Mouse (Mus musculus) cerebral cortex, adult 2 months (tissue): ENCODE data around the gene Cdc42bpa.

Experiments
- WGBS: fragments of 180-500 bp; shearing (Covaris S2); methylation state at CpG from one replicate; pipeline ENCODE4 v1.1.7; 2018; 5-methylcytosine and 5-hydroxymethylcytosine counted together

Cdc42bpa gene

DNA sequence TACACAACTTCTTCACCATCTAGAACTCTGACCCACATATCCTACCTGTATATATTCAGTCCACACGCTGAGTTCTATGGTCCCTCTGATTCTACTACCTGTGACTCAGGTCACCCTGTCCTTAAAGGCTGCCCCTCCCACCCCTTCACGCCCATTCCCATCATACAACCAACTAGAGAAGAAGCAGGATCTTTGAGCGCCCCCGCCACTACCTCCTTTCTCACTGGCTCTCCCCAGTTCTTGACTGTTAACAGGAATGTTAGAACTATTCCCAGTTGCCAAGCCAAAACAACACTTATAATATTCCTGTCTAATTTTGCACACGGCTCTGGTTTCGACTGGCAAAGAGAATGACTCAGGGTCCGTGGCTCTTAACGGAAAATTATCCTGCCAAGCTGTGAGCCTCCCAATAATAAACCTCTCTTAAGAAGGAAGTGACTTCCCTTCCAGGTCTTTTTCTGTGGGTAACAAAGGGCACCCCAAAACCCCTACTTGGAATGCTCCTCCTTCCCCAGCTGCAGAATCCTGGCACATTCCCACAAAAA lies 233.2 kb downstream of the Cdc42bpa start:
- 63% methylated on average over 8 of the region's 8 CpGs for WGBS

DNA sequence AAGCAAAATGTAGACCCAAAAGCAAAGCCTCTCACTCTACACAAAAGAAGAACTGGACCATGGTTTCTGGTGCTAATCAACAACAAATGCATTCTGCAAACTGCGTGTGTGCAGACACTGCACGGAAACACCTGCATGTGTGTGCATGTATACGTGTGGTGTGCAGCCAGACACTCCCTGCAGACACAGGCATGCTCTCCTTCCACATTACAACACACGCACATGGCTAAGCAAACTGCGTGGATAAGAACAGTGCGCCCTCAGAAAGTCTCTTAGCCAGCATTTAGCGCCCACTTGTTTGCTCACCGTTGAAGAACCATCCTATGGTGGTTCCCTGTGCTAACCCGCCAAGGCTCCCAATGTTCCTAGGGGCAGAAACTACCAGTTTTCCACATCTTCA lies 233.8 kb downstream of the Cdc42bpa start:
- 91% methylated on average over 9 of the region's 9 CpGs for WGBS

DNA sequence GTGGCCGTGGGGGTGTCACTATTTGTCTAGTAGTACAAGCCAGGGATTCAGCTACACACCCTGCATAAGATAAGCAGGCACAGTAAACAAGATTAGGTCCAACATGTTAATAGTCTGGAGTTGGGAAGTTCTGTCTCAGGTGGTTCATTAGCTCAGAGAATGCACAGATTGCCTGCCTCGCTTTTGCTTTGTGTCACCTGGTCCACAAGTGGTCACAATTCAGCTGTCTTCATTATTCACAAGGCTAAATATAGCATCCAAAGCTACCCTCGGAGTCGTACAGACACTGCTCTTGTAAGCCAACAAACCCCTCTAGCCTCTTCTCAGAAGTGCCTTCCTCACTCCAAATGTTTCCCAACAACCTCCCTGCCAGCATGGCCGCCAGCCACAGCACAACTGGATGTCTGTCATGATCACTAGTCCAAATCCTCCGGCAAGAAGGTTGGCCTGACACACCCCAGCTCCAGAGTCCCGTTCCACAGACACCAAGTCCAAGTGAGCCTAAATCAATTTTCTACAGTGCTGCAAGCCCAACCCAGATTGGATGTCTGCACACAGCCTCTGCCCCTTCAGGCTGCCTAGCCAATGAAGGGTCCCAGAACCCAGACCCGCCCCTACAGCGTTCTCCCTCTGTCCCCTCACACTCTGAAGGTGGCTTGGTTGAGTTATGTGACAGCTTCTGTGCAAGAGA lies 234.7 kb downstream of the Cdc42bpa start:
- WGBS = 16% methylated on average over 9 of the region's 9 CpGs

DNA sequence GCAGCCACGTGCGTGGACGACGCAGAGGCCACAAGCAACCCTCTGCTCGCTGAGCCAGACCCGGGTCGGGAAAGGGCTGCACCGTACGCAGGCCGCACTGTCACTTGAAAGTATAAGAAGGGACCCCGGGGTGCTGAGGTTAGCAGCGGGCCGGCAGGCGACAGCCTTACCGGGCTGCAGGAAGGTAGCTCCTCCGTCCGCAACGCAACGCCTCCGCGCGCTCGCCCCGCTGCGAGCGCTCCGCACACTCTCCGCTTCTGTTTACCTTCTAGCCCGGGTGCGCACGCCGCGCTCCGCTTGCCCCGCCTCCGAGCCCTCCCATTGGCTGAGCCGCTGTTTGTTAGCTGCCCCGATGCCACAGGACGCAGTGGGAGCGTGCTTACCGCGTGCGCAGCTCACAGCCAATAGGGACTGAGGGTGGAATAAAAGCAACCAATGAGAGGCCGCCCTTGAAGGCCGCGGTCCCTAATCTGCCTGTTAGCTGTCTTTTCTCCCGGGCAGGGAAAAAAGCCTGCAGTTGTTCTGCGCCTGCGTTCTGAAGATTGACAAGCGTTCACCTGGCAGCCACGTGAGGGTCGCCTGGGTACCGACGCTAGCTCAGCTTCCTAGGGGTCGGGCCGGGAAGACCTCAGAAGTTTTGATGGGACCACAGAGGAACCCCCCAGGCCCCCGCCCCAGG lies 235.6 kb downstream of the Cdc42bpa start:
- WGBS = under 1% methylated on average over 57 of the region's 57 CpGs

DNA sequence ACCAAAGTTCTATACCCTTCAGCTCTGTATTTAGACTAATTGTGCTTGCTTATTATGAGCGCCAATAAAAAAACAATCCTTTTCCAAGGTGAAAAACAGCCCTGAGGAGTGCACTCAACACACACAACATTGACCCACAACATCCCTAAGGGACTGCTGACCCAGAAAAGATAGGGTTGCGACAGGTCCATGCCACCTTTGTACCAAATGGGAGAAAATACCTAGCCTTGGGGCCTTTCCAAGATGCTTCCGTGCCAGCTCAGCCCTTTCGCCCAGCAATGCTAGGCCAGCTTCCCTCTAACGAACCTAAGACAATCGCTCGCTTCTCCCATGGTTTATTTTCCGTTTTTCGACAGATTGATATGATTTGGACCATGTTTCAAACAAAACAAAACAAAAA lies 236.2 kb downstream of the Cdc42bpa start:
- 85% methylated on average over 9 of the region's 9 CpGs for WGBS

DNA sequence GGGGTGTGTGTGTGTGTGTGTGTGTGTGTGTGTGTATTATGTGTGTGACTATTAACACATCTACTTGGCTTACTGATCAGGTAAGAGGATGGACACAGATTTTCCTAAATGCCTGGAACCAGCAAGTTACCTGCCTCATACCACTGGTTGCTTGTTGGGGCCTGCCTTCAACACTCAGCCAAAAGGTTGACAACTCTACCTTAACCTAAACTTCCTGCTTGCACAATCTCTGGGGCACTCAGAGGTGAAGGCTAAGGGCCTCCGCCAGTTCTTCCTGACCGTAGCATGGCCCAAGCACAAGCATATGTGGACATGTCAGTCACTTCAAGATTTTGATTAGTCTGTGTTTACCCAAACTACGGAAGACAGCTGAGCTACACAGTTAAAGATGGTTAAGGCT lies 237.7 kb downstream of the Cdc42bpa start:
- 90% methylated on average over 3 of the region's 3 CpGs for WGBS

DNA sequence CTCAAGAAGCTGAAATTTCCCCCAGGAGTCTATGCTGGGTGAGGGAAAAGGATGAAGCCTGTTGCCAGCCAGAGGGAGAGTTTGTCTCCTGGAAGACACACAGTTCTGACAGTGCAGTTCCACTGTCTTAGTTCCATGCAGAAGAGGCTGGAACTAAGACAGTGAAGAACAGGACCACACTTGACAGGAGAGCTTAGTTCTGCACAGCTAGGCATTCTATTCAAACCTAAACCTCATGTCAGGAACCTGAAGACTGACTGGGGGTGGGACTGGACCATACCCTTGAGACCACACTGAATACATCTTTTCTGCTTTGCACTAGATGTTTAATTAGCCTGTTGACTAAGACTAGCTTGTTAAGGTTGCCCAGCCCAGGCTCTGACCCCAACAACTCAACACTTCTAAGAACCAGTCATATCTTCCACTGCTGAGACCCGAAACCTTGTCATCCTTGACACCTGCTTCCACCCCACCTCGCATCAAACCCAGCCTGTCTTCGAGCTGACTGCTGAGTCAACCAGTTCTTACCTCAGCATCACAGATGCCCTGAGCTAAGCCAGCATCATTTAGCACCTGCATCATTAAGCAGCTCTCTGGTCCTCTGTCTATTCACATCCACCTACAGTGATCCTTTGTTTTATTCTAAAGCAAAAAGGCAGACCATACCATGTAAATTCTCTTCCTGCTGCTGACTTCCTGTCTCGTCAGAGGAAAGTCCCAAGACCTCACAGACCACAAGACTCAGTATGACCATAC lies 238.9 kb downstream of the Cdc42bpa start, which contains the start of gene Coq8a:
Gene Coq8a (minus strand): TSS at position 644 of the 756 bp plus-strand sequence.
- 68% methylated on average over 4 of the region's 4 CpGs for WGBS

DNA sequence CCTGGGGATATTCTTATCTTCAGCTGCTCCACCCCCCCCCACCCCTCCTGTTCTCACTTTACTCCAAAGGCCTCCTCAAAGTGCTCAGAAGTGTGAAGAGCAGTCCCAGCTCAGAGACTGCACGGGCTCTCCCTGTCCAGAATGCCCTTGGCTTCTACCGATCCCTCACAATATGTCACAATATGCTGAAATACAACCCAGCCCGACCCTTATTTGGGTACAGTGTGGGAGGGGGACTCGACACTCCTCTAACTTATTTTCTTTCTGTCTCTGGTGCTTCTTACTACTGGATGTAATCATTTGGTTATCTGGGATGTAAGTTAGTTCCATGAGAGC lies 239.4 kb downstream of the Cdc42bpa start:
- 71% methylated on average over 4 of the region's 4 CpGs for WGBS

DNA sequence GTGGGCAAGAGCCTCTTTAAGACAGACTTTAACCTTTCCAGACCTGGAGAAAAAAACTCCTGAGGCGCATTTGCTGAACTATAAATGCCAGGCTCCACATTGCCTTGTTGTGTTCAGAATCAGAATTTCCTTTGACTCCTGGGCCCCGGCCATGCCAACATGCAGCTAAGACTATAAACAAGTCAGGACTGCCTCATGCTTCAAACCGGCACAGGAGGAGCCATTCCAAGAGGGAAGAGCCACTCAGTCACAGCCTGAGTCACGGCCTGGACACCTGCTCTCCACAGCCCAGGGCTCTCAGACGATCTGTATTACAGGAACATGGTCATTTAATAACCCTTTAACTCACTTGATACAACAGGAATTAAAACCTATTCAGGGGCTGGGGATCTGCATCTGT lies 240.4 kb downstream of the Cdc42bpa start:
- 81% methylated on average over 5 of the region's 5 CpGs for WGBS

DNA sequence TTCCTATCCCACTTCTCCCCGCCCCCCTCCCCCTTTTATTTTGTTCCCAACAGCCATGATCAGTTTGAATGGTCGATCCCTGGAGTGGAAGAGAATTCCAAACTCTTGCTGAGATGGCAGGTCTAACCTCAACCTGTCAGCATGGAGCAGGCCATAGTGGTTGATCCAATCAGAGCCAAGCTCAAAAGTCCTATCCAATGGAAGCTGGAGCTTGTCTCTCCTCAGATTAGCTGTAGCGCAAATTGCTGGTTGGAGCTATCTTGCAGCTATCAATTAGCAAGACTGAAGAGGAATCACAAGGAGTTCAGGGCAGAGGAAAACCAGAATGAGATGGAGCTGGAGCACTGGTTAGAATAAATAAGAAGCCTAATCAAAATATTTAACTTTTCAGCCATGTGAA lies 248.1 kb downstream of the Cdc42bpa start:
- 76% methylated on average over 3 of the region's 3 CpGs for WGBS

DNA sequence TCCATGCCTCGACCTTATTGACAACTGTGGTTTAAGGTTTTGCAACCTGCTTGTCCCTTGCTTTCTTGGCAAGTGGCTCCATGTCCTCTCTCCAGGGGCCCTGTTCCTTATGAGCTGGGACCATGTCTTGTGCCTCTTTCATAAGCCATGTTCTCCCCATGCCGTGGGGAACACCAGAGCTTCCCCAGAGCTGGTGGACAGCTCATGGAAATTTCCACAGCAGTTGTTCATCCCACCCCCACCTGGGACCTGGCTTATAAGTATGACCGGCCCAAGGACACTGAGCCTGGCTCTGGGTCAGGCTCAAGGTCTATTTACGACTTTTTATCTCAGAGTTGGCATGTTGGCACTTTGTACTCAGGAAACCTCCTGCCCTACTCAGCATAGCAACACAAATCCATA lies 249.8 kb downstream of the Cdc42bpa start:
- 77% methylated on average over 4 of the region's 4 CpGs for WGBS

DNA sequence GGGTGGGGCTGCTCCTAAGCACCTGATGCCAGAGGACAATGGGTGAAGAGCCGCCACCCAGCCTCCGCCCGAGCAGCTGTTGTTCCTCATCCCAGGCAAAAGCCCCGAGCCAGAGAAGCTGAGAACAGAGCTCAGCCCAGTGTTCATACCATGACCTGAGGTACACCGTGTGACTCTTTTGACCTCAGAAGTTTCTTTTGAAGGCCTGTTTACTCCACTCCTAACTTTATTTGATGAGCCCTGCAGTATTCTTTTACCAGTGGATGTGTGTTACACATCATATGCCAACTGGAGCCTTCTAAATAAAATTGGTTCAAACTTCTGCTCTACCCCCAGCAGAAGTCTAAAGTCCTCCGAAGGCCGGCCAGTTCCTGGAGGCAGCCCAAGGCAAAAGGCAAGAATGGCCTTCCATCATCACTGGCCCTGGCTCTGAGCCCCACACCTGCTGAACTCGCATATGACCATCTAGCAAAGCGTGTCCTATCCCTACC lies 250.6 kb downstream of the Cdc42bpa start:
- WGBS = 82% methylated on average over 9 of the region's 9 CpGs

DNA sequence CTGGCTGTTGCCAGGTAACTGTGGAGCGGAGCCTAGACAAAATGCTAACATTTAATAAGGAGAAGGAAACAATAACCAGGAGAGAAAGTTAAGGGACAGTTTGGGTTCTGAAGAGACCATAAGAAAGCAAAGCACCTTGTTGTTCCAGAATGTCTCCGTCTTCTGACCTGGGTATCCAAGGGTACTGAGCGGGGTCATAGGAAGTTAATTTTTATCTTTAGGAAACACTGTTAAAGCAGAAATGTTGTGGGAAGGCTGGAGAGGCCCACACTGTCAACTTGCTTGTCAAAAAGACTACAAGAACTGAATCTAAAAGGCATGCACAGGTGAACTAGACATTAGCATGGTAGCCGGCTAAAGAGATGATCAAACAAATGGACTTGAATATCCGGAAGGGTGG lies 252.6 kb downstream of the Cdc42bpa start:
- 96% methylated on average over 5 of the region's 5 CpGs for WGBS

DNA sequence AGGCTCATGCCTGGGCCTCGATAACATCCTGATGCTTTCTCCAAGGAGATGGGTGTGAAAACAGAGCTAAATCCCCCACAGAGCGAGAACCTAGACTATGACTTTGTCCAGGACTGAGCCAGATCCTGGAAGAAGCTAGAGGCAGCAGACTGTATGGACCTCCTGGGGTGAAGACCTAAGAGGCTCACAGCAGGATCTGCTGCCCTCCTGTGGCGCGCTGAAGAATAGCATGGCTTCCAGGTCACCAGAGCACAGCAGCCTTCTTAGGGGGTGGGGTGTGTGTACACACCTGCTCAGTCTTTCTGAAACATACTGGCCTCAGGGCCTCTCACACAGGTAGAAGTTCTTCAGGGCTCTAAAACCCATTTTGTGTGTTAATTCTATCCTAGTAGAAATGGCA lies 254.8 kb downstream of the Cdc42bpa start:
- WGBS = 29% methylated on average over 4 of the region's 4 CpGs
